Mouse (Mus musculus) embryonic facial prominence, embryonic 12.5 days (tissue): ENCODE measurements around the gene Dmrtc1a. TPM values are rescaled to one million over a fixed set of nuclear protein-coding genes. Genes with fewer than 3 reads are reported as not detected.

ENCODE experiments used
- polyA plus RNA-seq: library from polyadenylated mRNA; unstranded; fragments of >200 nt; fragmentation: Nextera tagmentation; extraction: Ambion mirVana; gene quantifications from 2 replicates; pipeline ENCODE4 v1.2.1, GENCODE M21; 2016

Dmrtc1a gene
- polyA plus RNA-seq, 1 experiment from 2014 or later = 0.96 TPM

Other genes starting within 250 kb of the Dmrtc1a start
- not detected in 2 replicates for gene Gm3880, start 221.7 kb downstream of the Dmrtc1a start, polyA plus RNA-seq
- not detected in 2 replicates for gene Gm9112, start 201.1 kb downstream of the Dmrtc1a start, polyA plus RNA-seq
- gene Dmrtc1b, start 200.8 kb downstream of the Dmrtc1a start, polyA plus RNA-seq = not detected in 2 replicates
- gene Dmrtc1c1, start 105.7 kb downstream of the Dmrtc1a start, polyA plus RNA-seq = not detected in 2 replicates
- gene Dmrtc1c2, start 54.1 kb downstream of the Dmrtc1a start, polyA plus RNA-seq = not detected in 2 replicates
- not detected in 2 replicates for gene 1700031F05Rik, start 40.7 kb downstream of the Dmrtc1a start, polyA plus RNA-seq
- not detected in 2 replicates for gene 1700011M02Rik, start 218 bp upstream of the Dmrtc1a start, polyA plus RNA-seq
- not detected in 2 replicates for gene 1700018G05Rik, start 19.7 kb upstream of the Dmrtc1a start, polyA plus RNA-seq